ENCODE assay signal across 8 mouse cellular contexts in the genomic region with DNA sequence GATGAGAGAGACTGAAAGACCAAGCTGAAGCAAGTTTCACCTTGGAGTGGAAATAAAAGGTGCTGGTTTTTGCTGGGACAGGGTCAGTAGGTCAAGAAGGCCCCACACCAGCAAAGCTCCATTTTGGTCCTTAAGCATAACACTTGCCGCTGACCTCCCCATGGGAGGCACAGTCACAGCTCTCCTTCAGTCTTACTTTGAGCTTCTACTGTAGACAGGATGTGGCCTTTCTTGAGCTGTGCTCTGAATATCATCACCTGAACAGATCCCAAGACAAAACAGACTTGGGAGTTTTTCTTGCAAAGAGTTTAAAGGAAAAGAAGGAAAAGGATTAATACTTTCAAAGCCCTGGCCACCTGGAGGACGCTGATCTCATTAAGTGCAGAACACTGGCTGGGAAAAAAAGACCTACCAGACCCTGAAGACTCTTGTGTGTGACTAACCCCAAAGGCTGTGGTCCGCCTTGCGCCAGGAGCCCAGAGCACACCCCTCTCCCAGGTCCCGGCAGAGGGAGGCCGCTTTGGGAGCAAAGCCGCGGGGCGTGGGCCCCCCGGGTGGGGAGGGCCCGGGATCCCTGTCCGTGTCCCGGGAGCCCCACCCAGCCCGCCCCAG. TPM values are rescaled to one million over a fixed set of nuclear protein-coding genes. Genes with fewer than 3 reads are reported as not detected.
DNase-seq lines count a peak whose midpoint lies in the region; ATAC-seq and TF ChIP-seq lines count a peak whose summit lies in the region.

No protein-coding gene starts in this region.

- no peak for ATAC-seq in liver, embryonic 11.5 days (replicated peaks; ENCODE audit: low FRiP score)
- no peak for ATAC-seq in hindbrain, embryonic 15.5 days (ENCODE audit: low FRiP score, low read depth)
- ATAC-seq in cerebellum, adult (ENCODE audit: insufficient number of reproducible peaks, low FRiP score, low TSS enrichment) = no peak

- no peak for DNase-seq in liver, embryonic 11.5 days (ENCODE audit: low spot score)
- no peak for DNase-seq in liver
- DNase-seq in naive thymus-derived CD4-positive, alpha-beta T cell, adult 2 months (ENCODE audit: low read depth) = peak; percentile 56
- no peak for DNase-seq in kidney, postnatal 10 days
- DNase-seq in yolk sac, embryonic 10.5 days (ENCODE audit: low spot score) = no peak

- peaks cover 8% of the 10 kb centered on the region; the same call in 1 of the 2 replicates for H3K4me1 ChIP-seq in liver, embryonic 11.5 days (replicated peaks; ENCODE audit: control insufficient read depth, insufficient read depth, low read length)
- no peaks in the 10 kb centered on the region; the same call in 1 of the 2 replicates for H3K4me1 ChIP-seq in bone marrow, adult 2 months (ENCODE audit: control insufficient read depth, insufficient read depth, low read length)
- peaks cover 16% of the 10 kb centered on the region for H3K4me1 ChIP-seq in hindbrain, embryonic 15.5 days (replicated peaks)

- no peak for TF ChIP-seq POLR2A in bone marrow, adult 2 months (IDR thresholded peaks at IDR 0.05; ENCODE audit: borderline replicate concordance, control insufficient read depth, low read depth, low read length)

- peaks cover 16% of the 10 kb centered on the region for H3K27me3 ChIP-seq in liver, embryonic 11.5 days (replicated peaks; ENCODE audit: control insufficient read depth, insufficient read depth, low read length)
- 0 out of 2 replicates have a peak, but pooled peaks cover 3% of the 10 kb centered on the region for H3K27me3 ChIP-seq in hindbrain, embryonic 15.5 days

- WGBS in liver, embryonic 11.5 days = 8% methylated on average over 14 of the region's 14 CpGs
- WGBS in bone marrow, adult 2 months = 10% methylated on average over 14 of the region's 14 CpGs
- 4% methylated on average over 14 of the region's 14 CpGs for WGBS in hindbrain, embryonic 15.5 days

- peak overlapping the region; percentile 99 for H3K4me2 ChIP-seq in liver, embryonic 11.5 days
- peak overlapping the region; percentile 86 for H3K4me2 ChIP-seq in hindbrain, embryonic 15.5 days

- no peaks in the 10 kb centered on the region for H3K36me3 ChIP-seq in liver, embryonic 11.5 days (ENCODE audit: control insufficient read depth, insufficient read depth, low read length)
- H3K36me3 ChIP-seq in hindbrain, embryonic 15.5 days = no peaks in the 10 kb centered on the region

- H3K27ac ChIP-seq in liver, embryonic 11.5 days (ENCODE audit: low read depth, low read length) = no peak overlapping the region
- peak overlapping the region; percentile 80 for H3K27ac ChIP-seq in bone marrow, adult 2 months (ENCODE audit: control insufficient read depth, insufficient read depth, low read depth, low read length, poor library complexity)
- H3K27ac ChIP-seq in hindbrain, embryonic 15.5 days (replicated peaks) = no peak overlapping the region

- no peaks in the 10 kb centered on the region for H3K9me3 ChIP-seq in liver, embryonic 11.5 days (ENCODE audit: control insufficient read depth, low read length)
- no peaks in the 10 kb centered on the region for H3K9me3 ChIP-seq in hindbrain, embryonic 15.5 days

- peak overlapping the region; percentile 75 for H3K4me3 ChIP-seq in liver, embryonic 11.5 days (ENCODE audit: low read depth, low read length)
- H3K4me3 ChIP-seq in bone marrow, adult 2 months (replicated peaks; ENCODE audit: control insufficient read depth, low read depth, low read length) = peak overlapping the region; percentile 67
- H3K4me3 ChIP-seq in hindbrain, embryonic 15.5 days = peak overlapping the region; percentile 49

- peak overlapping the region; percentile 75 for H3K9ac ChIP-seq in liver, embryonic 11.5 days (ENCODE audit: low read depth, low read length)
- peak overlapping the region; percentile 41 for H3K9ac ChIP-seq in hindbrain, embryonic 15.5 days

- no peak for TF ChIP-seq CTCF in bone marrow, adult 2 months (IDR thresholded peaks at IDR 0.05; ENCODE audit: control insufficient read depth, insufficient read depth, low read length)

RNA-seq across cellular contexts. Expression of a gene that starts 0.9 kb away (rescaled TPM):
- 7.5 and 7.9 TPM in 2 replicates for polyA plus RNA-seq in liver, embryonic 11.5 days (2014; fragmentation: Nextera tagmentation; extraction: Ambion mirVana)
- 14.2 and 30.8 TPM in 2 replicates for polyA plus RNA-seq in bone marrow, adult 2 months (2011; ENCODE audit: insufficient read depth, insufficient read length, low replicate concordance, missing spikeins)
- 11.4 and 13.4 TPM in 2 replicates for polyA plus RNA-seq in hindbrain, embryonic 15.5 days (2015; fragmentation: Nextera tagmentation; extraction: Ambion mirVana)

RNA-seq across cellular contexts. Expression of a gene that starts 26.9 kb away (rescaled TPM):
- polyA plus RNA-seq in liver, embryonic 11.5 days (2014; fragmentation: Nextera tagmentation; extraction: Ambion mirVana) = not detected in 2 replicates
- polyA plus RNA-seq in bone marrow, adult 2 months (2011; ENCODE audit: insufficient read depth, insufficient read length, low replicate concordance, missing spikeins) = not detected in 2 replicates
- 4.3 and 5.0 TPM in 2 replicates for polyA plus RNA-seq in hindbrain, embryonic 15.5 days (2015; fragmentation: Nextera tagmentation; extraction: Ambion mirVana)
